Mouse (Mus musculus) megakaryocyte progenitor cell, adult 5-6 weeks (primary cell): Measurements from ENCODE around the gene Klk10. TPM values are rescaled to one million over a fixed set of nuclear protein-coding genes. Genes with fewer than 3 reads are reported as not detected.

Experiments used
- ATAC-seq: replicated peaks from 2 replicates; pipeline ENCODE4 v1.8.0; 2016; ENCODE audit warnings: mild to moderate bottlenecking, moderate TSS enrichment, inconsistent platforms; ENCODE audit not compliant: poor library complexity
- total RNA-seq, 2 experiments: library from RNA; stranded (forward) in 1 of 2; stranded (reverse) in 1 of 2; fragments of 157-497, 149-512 nt in 1 of 2; fragments of 200-1000 nt in 1 of 2; gene quantifications; 2 replicates each; pipeline versions ENCODE4 v1.2.3 to v1.2.4; 2015 to 2017

The Klk10 gene
- total RNA-seq (2015): not detected in 2 replicates
- not detected in 2 replicates for total RNA-seq (2017)

DNA sequence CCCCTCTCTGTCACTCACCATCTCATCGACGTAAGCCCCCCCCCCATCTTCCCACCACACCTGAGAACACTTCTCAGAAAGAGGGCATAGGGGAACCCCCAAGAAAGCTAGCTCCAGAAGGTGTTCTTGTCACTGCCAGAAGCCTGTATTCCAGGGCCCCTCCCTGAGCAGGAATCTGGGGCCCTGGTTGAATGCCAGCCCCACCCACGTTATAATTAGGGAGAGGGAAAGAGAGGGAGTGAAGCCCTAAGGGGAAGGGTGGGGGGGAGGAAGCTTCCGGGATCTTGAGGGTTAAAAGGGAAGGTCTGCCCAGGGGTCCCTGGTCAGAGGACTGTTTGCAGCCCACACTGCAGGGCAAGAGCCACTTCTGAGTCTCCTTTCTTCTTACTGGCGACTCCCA is at the start of gene Klk10:
Gene Klk10, plus strand, starts transcription at position 290 of the 400 bp plus-strand sequence.
- no peak for ATAC-seq

- peak; percentile 98 for ATAC-seq
These were observed 33.0 kb upstream of the Klk10 start for GRCm38 (mm10) chr7:43747788-43748187.

DNA sequence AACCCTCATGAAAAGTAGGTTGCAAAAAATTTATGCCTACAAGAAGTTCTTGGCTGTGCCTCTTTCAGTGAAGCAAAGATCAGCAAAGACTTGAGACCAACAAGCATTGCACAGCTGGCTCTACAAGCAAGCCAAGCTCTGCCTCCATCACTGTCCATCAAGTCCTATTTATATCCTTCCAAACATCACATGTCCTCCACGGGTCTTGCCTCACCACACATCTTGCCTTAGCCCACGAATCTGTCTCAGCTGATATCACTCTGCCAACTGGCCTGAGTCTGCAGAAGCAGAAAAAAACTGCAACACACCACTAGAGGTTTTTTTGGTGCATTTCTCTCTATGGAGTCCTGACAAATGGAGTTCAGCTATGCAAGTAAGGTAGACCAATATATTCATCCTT is 28.0 kb upstream of the Klk10 start:
- ATAC-seq: no peak

- no peak for ATAC-seq
These were observed 14.4 kb upstream of the Klk10 start for GRCm38 (mm10) chr7:43766484-43766883.

- ATAC-seq: no peak
These were observed 12.2 kb upstream of the Klk10 start, which contains the start of gene Klk12 for GRCm38 (mm10) chr7:43768597-43768996. TSS of gene Klk12 (plus strand) at chr7:43768897.

DNA sequence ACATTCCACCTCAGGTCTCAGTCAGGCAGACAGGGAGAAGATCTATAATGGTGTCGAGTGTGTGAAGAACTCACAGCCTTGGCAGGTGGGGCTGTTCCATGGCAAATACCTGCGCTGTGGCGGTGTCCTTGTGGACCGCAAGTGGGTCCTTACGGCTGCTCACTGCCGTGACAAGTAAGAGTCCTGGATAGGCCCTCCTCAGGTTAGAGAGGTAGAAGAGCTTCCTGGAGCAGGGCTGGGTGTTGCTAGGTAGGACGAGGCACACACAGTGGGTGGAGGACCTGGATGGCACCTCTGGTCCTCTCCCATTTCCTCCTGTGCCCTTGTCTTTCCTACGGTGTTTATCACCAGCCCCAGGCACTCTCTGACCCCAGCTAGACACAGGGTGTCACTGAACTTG is 11.2 kb upstream of the Klk10 start:
- ATAC-seq: no peak

- no peak for ATAC-seq
These were observed 10.1 kb upstream of the Klk10 start for GRCm38 (mm10) chr7:43770701-43771100.

DNA sequence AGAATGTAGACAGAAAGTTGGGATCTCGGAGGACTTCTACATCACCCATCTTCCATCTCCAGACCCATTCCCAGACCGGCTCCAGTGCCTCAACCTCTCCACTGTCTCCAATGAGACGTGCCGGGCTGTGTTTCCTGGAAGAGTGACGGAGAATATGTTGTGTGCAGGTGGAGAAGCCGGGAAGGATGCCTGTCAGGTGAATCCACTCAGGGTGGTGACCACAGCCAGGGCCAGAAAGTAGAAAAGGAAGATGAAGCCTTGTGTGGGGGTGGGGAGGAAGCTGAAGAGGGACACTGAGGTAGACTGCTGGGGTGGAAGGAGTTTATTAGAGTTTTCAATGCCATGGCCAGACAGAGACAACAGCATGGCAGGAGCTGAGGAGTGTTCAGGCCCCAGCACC is 8.9 kb upstream of the Klk10 start:
- ATAC-seq: no peak

DNA sequence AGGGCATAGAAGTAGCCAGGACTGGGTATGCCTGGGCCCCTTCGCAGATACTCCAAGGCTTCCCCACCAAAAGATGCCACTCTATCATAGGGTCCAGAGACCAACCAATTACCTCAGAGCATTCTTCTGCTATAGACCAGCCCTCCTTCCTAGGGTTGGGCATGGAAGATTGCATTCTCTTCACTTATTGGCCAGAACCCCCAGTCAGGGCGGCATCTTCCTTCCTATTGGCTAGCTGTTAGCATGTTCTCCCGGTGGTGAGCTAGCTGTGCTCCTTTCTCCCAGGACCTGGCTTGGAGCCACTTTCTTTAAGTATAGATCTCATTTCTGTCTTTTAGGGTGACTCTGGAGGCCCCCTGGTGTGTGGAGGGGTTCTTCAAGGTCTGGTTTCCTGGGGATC is 7.9 kb upstream of the Klk10 start:
- ATAC-seq: no peak

- no peak for ATAC-seq
These were observed 6.5 kb upstream of the Klk10 start, which contains the start of gene Klk11 for GRCm38 (mm10) chr7:43774364-43774763. TSS of gene Klk11 (plus strand) at chr7:43774604.

DNA sequence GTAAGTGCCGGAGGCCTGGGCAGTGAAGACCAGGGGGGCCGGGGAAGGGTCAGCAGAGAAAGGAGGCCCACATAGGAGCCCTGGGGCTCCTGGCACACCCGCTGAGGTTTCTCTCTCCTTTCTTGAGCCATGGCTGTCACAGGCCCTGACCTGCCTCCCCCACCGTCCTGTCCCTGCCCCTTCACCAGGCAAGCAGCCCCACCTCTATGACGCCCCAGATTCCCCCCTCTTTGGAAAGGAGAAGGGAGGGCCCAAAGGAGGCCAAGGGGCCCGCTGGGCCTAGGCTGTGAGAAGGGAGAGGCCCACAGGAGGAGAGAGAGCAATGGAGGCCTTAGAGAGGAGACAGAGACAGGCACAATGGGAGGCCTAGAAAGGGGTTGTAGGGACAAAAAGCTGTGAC is 6.0 kb upstream of the Klk10 start:
- ATAC-seq: no peak

DNA sequence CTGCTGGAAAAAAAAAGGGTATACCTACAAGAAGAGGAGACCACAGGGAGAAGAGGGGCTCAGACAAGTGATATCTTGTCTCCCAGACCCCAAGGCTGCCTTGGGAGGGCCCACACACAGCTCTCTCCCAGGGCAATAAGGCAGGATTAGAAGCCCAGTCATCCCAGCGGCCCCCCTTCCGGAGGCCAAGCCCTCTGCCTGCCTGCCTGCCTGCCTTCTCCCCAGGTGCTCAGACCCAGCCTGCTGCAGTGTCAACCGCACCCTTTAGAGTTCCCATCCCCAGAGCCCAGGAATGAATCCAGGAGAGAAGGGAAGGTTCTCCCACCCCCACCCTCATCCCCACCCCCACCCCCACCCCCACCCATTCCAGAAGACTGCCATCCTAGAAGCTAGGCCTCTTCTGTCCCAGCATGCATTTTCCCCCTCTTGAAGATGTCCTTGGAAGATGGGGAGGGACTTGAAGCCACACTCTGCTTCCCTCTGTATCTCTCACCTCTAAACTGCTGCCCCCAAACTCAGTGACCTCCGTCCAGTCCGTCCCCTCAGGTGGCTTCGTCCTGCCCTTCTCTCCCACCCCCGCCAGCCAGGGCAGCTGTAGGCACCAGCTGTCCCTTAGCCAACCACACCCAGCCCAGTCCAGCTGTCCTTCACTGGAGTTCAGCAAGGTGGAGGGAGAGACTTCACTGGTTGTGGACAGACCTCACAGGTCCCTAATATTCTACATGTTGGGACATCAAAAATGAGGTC is 5.4 kb upstream of the Klk10 start:
- no peak for ATAC-seq

GRCm38 (mm10) chr7:43776506-43776905 is 4.3 kb upstream of the Klk10 start:
- no peak for ATAC-seq

- ATAC-seq: no peak
These were observed 3.4 kb upstream of the Klk10 start for GRCm38 (mm10) chr7:43777423-43777822.

DNA sequence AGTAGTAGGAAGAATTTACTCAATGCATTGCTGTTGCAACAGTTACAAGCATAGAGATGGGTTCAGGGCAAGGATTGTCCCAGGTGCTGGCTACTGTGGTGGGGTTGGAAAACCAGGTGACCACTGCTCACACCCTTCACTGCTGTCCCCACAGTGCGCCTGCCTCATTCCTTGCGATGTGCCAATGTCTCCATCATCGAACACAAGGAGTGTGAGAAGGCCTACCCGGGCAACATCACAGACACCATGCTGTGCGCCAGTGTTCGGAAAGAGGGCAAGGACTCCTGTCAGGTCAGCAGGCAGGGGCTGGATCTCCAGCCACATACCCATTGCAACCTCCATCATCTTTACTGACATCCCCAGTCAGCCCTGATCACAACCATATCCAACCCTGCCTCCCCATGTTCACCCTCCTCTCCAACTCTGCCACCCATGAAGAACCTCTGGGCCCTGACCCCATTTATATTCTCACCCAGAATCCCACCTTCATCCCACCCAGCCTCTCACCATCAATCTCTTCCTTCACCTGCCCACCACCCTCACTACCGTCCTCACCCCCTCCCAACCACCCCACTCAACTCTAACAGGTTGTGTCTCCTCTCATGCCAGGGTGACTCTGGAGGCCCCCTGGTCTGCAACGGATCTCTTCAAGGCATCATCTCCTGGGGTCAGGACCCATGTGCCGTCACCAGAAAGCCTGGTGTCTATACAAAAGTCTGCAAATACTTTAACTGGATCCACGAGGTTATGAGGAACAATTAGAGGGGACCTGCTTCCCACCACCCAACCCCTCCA is 2.5 kb upstream of the Klk10 start:
- no peak for ATAC-seq

DNA sequence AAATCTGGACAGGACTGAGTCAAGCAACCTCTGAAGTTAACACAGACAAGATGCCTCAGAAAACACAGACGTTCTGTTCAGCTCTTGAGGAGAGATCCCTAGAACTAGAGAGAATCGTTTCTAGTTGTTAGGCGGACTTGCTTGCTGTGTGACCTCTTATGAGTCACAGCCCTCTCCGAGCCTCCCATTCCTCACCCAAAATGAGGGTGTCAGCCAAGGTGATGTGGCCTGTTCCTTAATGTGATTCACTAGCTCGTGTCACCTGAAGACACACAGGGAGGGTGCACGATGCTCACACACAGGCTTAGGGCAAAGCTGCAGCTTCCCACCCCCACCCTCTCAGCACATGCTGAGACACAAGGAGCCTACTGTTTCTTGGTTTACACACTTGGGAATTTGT is 594 bp upstream of the Klk10 start:
- ATAC-seq: no peak

DNA sequence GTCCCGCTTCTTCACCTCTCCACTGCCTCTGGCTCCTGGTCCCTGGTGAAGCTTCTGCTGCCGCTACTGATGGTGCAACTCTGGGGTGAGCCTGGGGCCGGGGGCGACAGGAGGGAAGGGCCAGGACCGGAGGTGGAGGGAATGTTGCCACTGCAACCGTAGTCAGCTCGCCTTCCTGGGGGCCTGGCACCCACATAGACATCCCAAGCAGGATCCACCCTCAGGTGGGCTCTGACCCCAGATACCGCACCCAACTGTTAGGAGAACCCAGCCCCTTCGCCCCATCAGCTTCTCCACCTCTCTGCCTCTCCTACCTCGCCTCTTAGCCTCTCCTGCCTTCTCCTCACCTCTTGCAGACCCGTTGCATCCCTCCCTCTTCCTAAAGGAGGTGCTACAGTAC is 706 bp downstream of the Klk10 start:
- no peak for ATAC-seq

DNA sequence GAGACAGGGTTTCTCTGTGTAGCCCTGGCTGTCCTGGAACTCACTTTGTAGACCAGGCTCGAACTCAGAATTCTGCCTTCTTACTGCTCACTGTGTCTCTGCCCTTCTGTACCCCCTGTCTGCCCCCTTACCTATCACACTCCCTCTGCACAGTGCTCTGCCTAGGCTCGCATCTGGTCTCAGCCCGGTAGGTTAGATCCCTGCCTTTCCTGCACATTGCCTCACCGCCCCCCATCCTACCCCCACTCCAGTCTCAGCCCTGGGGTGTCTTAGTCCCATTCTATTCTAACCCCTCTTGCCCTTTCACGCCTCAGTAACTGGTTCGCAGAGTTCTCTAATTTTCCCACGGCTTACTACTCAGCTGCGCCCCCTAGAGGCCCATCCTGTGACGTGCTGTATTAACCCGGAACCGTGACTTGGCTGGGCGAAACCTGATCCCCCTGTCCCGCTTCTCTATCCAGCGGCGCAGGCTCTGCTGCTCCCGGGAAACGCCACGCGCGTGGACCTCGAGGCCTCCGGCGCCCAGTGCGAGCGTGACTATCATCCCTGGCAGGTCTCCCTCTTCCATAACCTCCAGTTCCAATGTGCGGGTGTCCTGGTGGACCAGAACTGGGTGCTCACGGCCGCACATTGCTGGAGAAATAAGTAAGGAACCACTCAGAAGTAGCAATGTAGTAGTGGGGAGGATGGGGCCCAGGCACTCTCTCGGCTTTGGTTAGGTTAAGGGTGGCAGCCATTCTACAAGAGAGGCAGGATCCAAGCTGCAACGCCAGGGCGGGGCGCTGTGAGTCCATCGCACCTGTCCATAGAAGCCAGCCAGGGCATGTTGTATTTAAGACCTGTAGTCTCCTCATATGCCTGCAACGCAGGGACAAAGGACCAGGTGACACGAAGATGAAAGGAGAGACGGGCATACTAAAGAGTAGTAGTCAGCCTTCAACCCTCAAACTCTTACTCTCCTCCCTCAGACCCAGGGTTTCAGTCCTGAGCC is 1.7 kb downstream of the Klk10 start:
- peak; percentile 94 for ATAC-seq

- peak; percentile 35; the same call in 1 of the 2 replicates for ATAC-seq
These were observed 4.5 kb downstream of the Klk10 start for GRCm38 (mm10) chr7:43785286-43785685.

- ATAC-seq: no peak
These were observed 7.3 kb downstream of the Klk10 start for GRCm38 (mm10) chr7:43788096-43788495.

- ATAC-seq: no peak
These were observed 8.5 kb downstream of the Klk10 start for GRCm38 (mm10) chr7:43789295-43789694.
